Mouse (Mus musculus): ENCODE measurements around the gene Pdhx. TPM values are rescaled to one million over a fixed set of nuclear protein-coding genes. Genes with fewer than 3 reads are reported as not detected.

The Pdhx gene
- polyA plus RNA-seq (2014; fragmentation: Illumina TruSeq; extraction: RNeasy Lipid Tissue Mini Kit (QIAGEN cat#74804); ENCODE audit: low read depth, low replicate concordance), result 108 TPM

GRCm38 (mm10) chr2:103073219-103073982 is at the start of gene Pdhx, which contains the start of gene Apip:
Gene Pdhx, minus strand, starts transcription at chr2:103073513.
Gene Apip, plus strand, starts transcription at chr2:103073675.

Other genes with a start within 250 kb of the Pdhx start
- gene Cd44, start 171.8 kb downstream of the Pdhx start, polyA plus RNA-seq (2014; fragmentation: Illumina TruSeq; extraction: RNeasy Lipid Tissue Mini Kit (QIAGEN cat#74804); ENCODE audit: low read depth, low replicate concordance), result 6.3 TPM
- 119 TPM for gene Apip, start 162 bp upstream of the Pdhx start, polyA plus RNA-seq (2014; fragmentation: Illumina TruSeq; extraction: RNeasy Lipid Tissue Mini Kit (QIAGEN cat#74804); ENCODE audit: low read depth, low replicate concordance)
- 0.52 TPM for gene Ehf, start 229.8 kb upstream of the Pdhx start, polyA plus RNA-seq (2014; fragmentation: Illumina TruSeq; extraction: RNeasy Lipid Tissue Mini Kit (QIAGEN cat#74804); ENCODE audit: low read depth, low replicate concordance)

All from heart, adult 10 weeks (tissue).